Mouse (Mus musculus) E14TG2a.4 (cell line): ENCODE measurements around the gene Bank1.

ENCODE experiments used
- CTCF ChIP-seq: conservative IDR thresholded peaks from 2 replicates; pipeline ENCODE4 v1.5.1; 2014; ENCODE audit warnings: low read length
- POU5F1 ChIP-seq: IDR thresholded peaks from 2 replicates; pipeline ENCODE4 v1.6.1; 2014; ENCODE audit warnings: low read length, borderline replicate concordance

DNA sequence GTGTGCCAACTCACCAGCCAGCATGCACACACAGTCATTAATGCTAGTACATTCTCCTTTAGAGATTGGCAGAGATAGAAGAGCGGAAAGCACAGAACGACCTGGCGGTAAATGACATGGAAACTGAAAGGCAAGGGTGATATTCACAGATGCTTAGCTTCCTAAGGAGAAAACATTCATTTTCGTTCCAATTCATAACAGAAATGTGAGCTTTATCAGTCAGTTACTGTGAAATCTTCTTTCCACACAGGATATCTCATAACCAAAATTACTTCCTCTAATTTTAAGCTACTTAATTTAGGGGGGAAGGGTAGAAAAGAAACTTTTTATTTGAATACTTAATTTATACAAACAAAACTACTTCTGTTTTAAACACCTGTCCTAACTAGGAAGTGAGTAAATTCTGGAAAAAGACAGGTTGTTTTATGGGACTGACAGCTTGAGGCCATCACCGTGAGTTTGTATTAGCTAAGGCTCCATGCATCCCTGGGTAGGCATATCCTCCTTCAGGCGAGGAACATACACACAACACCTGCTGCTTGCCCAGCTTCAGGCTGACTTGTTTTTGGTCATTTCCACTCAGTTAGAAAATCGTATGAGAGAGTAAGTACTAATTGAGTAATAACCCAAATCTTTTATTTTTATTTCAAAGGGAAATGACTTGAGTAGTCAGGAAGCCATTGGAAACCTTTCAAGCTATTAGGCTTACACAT lies 238.8 kb downstream of the Bank1 start:
- TF ChIP-seq CTCF = no peak
- TF ChIP-seq POU5F1 = no peak
